Mouse (Mus musculus): ENCODE measurements around the gene Ung.

Ung gene

DNA sequence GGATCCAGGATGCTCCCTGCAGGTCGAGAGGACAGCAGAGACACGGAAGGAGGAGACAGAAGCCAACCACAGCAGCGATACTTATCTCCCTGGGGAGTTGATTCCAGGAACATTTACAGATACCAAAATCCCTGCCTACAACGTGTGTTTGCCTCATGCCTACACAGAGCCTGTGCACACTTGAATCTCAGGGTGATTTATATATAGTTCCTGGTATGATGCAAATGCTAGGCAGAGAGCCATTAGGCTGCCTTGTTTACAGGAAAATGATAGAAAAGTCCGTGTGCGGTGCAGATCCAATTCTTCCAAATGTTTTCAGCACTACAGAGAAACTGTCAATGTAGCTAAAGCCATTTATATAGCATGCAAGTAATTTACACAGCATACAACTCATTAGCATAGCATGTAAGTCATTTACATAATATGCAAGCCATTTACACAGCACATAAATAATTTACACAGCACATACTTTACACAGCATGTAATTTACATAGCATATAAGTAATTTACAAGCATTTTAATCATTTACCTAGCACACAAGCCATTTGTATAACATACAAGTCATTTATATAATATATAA, 33.0 kb downstream of the Ung start:
- DNase-seq (ENCODE audit: low spot score) = no peak

DNA sequence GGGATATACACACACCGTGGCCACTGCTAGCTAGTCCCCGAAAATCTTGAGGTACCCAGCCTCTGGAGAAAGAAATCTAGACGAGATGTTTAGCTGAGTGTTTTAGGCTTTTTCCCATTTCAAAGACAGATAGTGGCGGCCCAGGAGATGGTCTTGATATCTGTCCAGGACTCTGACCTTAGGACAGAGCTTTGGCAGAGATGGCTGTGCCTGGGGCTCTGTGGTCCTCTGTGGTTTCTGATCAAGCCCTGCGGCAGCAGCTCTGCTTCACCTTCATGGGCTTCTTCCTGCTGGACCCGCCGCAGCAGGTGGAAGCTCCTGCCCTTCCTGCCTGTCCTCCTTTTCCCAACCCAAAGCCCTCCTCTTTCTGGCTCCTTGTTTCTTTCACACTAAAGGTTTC, 40.2 kb downstream of the Ung start:
- DNase-seq (ENCODE audit: low spot score) = no peak

DNA sequence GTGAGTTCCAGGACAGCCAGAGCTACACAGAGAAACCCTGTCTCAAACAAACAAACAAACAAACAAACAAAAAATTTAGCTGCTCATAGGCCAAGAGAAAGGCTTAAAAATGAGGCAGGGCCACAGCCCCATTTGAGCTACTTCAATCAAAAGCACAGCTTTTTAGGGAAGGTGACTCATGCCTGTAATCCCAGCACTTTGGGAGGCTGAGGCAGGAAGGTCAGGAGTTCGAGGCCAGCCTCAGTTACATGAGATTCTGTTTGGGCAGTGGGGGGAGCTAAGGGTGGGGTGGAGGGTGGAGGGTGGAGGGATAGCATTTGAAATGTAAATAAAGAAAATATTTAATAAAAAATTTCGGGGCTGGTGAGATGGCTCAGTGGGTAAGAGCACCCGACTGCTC, 42.8 kb downstream of the Ung start:
- DNase-seq (ENCODE audit: low spot score) = no peak

DNA sequence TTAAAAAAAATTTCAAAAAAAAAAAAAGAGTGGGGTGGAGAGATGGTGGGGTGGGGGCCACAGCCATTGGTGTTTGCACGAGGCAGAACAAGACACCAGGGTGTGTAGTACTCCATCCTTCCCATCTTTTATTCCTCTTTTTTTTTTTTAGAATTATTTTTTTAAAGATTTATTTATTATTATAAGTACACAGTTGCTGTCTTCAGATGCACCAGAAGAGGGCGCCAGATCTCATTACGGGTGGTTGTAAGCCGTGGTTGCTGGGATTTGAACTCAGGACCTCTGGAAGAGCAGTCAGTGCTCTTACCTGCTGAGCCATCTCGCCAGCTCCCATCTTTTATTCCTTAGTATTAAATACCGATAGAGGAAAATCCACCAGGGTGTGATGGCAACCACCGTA, 43.3 kb downstream of the Ung start:
- DNase-seq (ENCODE audit: low spot score) = no peak

DNA sequence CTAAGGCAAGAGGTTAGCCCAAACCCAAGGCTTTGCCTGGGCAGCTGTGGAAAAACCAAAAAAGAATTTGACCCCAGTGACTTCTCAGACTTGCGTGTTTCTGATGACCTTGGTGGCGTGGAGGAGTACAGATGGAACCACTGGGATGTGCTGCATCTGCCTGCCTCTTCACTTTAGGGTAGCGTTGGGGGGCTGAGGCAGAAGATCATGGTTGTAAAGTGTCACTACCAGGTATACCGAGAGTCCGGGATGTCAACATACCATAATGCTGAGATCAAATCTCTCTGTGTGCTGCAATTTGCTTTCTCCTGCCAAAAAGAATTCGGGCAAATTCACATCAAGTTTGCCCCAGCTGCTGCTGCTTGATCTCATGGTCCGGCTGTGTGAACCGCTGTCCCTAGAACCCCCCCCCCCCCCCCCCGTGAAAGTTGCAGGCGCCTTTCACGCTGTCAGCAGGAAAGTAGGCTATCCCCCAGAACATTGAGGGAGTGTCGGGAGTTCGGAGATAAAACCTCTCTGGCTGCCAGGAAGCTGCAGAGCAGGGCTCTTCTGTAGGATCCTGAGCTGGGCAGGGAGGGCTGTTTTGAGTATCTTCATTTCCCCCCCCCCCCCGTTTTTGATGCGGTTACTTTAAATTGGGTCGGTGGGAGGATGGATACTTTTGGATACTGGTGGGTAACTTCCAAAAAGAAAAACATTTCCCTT, 43.8 kb downstream of the Ung start:
- DNase-seq (ENCODE audit: low spot score) = no peak

DNA sequence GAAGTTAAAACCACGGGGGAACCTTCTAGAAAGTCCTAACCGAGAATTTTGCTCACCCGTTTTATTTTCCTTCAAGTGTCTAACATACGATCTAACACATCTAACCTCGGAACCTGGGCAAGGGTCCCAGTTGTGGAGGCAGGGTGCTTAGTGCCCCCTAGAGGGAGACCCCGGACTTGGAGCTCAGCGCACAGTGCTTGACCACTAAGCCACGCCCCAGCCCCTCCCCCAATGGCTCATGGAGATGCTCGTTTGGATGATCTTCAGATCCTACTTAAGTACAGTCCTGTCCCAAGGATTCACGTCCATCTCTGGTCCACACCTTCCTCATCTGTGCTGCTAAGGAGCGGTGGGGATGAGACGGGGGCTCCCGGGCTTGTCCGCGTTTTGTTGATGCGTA, 44.5 kb downstream of the Ung start:
- peak; percentile 63 for DNase-seq (ENCODE audit: low spot score)

DNA sequence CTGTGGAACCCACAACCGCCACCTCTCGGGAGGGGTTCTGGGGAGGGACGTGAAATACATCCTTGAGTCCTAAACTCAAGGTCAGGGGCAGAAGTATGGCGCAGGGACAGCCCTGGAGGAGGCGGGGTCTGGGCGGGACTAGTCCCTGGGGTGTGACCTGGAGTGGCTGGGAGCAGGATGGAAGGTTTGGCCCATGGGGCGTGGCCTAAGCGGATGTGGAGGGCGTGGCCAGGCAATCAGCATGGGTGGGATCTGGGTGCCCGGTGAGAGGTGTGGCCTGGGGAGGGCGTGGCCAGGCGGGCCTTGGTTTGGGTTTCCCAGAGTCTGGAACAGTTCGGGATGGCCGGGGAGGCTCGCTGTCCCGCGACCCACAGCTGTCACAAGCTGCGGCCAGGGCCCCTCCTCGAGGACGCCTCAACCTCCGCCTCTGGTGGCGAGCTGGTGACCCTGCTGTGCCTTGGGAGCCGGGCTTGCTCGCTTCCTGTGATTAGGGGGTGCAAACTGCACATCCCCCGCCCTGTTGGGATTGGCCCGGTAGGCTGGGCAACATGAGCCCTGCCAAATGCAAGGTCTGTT, 45.5 kb downstream of the Ung start:
- DNase-seq (ENCODE audit: low spot score) = peak; percentile 94

DNA sequence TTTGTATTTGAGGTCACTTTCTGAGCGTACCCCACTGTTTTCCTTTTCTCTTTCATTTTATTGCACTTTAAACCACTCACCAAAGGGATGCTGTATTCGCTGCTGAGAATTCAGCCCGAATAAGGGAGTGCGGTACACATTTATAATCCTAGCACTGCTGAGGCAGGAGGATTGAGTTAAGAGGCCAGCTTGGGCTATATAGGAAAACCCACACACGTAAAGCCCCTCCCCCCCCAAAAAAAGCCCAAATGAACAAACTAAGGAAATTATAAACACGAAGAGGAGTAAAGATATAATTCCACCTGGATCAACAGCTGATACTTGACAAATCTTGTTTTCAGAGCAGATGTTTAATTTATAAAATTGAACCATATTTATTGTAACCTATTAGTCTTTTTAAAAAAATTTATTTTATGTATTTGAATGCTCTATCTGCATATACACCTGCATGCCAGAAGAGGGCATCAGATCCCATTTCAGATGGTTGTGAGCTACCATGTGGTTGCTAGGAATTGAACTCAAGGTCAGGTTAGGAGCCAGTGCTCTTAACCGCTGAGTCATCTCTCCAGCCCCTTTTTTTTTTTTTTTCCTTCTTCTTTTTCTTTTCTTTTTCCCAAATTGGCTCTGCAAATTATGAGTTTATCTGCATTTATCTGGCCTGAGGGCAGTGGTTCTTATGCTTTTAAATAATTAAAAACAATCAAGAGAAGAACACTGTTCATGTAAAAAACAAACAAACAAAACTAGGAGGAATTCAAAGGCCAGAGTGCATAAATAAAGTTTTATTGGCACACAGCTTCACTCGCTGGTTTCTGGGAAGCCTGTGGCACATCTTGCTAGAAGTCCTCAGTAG, 46.6 kb downstream of the Ung start:
- no peak for DNase-seq (ENCODE audit: low spot score)

DNA sequence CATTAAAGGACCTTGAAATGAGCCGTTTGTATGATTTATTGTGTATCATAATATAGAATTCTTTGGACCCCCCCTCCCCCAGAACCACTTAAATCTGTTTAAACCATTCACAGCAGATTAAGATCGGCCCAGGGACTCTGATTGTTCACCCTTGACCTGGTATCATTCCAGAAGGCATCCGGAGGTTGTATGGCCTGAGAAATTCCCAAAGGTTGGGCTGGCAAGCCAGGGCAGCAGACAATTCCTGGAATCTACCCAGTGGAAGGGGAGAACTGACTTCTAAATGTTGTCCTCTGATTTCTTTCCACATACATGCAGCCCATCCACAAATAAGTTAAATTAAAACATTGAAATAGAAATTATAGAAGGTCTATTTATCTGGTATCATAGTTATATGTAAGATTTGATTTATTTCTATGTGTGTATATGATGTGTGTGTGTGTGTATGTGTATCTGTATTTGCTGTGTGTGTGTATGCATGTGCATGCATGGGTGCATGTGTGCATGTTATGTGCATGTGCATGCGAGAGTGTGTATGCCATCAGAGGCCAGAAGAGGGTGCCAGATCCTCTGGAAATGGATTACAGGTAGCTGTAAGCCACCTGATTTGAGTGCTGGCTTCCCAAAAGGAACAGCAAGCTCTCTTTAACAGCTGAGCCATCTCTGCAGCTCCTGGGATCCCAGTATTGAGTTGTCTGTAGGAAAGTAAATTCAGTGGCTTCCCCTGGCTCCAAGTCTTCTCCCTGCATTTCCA, 48.0 kb downstream of the Ung start:
- no peak for DNase-seq (ENCODE audit: low spot score)

DNA sequence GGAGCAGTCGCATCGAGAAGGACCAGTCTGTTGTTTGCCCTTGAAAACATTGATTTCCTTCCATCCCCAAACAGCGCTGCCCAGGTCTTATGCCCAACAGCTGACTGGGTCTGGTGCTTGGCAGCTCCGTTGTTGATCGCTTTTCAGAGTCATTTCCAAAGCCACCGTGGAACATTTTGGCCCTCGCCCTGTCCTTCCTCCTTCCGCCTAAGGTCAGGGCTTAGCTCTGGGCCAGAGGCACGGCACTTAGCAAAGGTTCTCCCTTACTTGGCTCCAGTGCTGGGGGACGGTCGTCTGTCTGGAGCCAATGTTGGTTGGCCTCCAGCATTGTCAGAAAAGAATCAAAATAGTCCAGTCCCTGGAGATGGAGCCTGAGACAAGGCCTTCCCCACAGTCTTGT, 49.4 kb downstream of the Ung start:
- no peak for DNase-seq (ENCODE audit: low spot score)

DNA sequence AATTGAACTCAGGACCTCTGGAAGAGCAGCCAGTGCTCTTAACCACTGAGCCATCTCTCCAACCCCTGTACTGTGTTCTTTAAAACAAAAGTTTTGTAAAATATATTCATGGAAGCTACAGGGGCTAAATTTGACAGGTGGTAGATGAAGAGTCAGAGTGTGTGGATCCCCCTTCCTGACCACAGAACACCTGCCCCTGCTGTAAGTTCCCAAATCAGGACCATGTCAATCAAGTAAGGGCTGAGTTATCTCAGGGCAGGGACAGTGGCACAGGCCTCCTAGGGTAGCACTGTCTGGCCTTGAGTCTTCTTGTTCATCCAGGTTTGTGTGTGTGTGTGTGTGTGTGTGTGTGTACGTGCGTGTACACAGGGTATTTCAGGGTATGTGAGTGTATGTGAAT, 53.3 kb downstream of the Ung start:
- DNase-seq (ENCODE audit: low spot score) = no peak

DNA sequence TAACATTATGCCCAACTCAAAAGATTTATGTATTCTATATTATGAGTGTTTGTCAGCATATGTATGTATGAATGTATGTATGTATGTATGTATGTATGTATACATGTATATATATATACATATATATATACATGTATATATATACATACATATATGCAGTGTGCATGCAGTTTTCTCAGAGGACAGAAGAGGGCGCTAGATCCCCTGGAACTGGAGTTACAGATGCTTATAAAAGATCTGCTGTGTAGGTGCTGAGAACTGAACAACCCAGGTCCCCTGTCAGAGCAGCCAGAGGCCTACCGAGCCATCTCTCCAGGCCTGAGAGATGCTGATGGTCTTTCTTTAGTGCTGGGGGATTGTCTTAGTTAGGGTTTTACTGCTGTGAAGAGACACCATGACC, 56.9 kb downstream of the Ung start:
- DNase-seq (ENCODE audit: low spot score) = no peak
